Mouse (Mus musculus) midbrain, embryonic 14.5 days (tissue): ENCODE results near the gene Lcor. TPM values are rescaled to one million over a fixed set of nuclear protein-coding genes. Genes with fewer than 3 reads are reported as not detected.
A peak's percentile ranks its signal among the peaks of the same experiment; 100 is the strongest.

Source experiments
- ATAC-seq: fragments of 200-750 bp; cut with Nextera tagmentation; 2 replicates; pipeline ENCODE4 v1.8.0; 2017; ENCODE audit warnings: moderate number of reproducible peaks, moderate library complexity; ENCODE audit not compliant: low FRiP score, low TSS enrichment
- DNase-seq: peaks from one replicate; pipeline ENCODE4 v3.0.0-alpha.2; 2015
- H3K27ac ChIP-seq: fragments of 300-500 bp; sonication (generic); replicated peaks from 2 replicates; pipeline ENCODE4 v1.5.1; 2014; ENCODE audit warnings: mild to moderate bottlenecking, low read depth, low read length, moderate library complexity
- H3K27me3 ChIP-seq: fragments of 300-500 bp; sonication (generic); 2 replicates; pipeline ENCODE4 v1.6.1; 2014; ENCODE audit warnings: low read length, control low read depth, mixed read lengths; ENCODE audit not compliant: control insufficient read depth, insufficient read depth
- H3K36me3 ChIP-seq: fragments of 300-500 bp; sonication (generic); 2 replicates; pipeline ENCODE4 v1.6.1; 2014; ENCODE audit warnings: low read length, control low read depth; ENCODE audit not compliant: control insufficient read depth, insufficient read depth
- H3K4me1 ChIP-seq: fragments of 300-500 bp; sonication (generic); 2 replicates; pipeline ENCODE4 v1.6.1; 2014; ENCODE audit warnings: mild to moderate bottlenecking, antibody characterized with exemption, low read length, control low read depth; ENCODE audit not compliant: control insufficient read depth, insufficient read depth
- H3K4me2 ChIP-seq: fragments of 300-500 bp; sonication (generic); 2 replicates; pipeline ENCODE4 v1.6.1; 2014; ENCODE audit warnings: mild to moderate bottlenecking, low read length, moderate library complexity
- H3K4me3 ChIP-seq: fragments of 300-500 bp; sonication (generic); replicated peaks from 2 replicates; pipeline ENCODE4 v1.5.1; 2014; ENCODE audit warnings: low read depth, low read length
- H3K9ac ChIP-seq: fragments of 300-500 bp; sonication (generic); replicated peaks from 2 replicates; pipeline ENCODE4 v1.6.1; 2014; ENCODE audit warnings: mild to moderate bottlenecking, low read length, moderate library complexity
- H3K9me3 ChIP-seq: fragments of 300-500 bp; sonication (generic); 2 replicates; pipeline ENCODE4 v1.6.1; 2016; ENCODE audit warnings: low read length, control low read depth, mixed read lengths; ENCODE audit not compliant: control insufficient read depth
- whole genome bisulfite sequencing: fragments of 180-500 bp; shearing (Covaris S2); extraction: QIAGEN DNeasy Blood & Tissue Kit; methylation state at CpG from one replicate; pipeline ENCODE4 v1.1.7; 2014; 5-methylcytosine and 5-hydroxymethylcytosine counted together
- polyA plus RNA-seq: library from polyadenylated mRNA; unstranded; fragments of >200 nt; fragmentation: Nextera tagmentation; extraction: Ambion mirVana; gene quantifications from 2 replicates; pipeline ENCODE4 v1.2.1, GENCODE M21; 2014

The Lcor gene
- polyA plus RNA-seq, 1 experiment from 2014 or later = 24.3 TPM

- 82% methylated on average over 9 of the region's 9 CpGs for WGBS
- DNase-seq = no peak
Observed at GRCm38 (mm10) chr19:41462166-41462735, 20.2 kb upstream of the Lcor start.

DNA sequence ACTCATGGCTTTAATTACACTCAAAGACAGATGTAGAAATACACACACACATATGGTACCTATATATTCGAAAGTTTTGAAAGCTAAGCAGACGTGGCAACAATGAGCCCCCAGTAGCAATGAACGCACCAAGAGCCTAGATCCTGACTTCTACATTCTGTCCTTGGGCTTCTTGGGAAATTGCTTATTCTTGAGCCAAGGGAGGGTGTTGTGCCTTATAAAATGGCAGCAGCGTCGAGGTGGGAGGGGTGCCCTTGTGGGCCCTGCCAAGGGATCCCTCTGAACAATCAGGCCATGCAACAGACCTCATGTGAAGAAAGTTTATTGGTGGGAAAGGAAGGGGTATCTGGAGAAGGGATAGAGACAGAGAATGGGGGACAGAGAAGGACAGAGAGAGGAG, 18.6 kb upstream of the Lcor start:
- 92% methylated on average over 5 of the region's 5 CpGs for WGBS
- H3K9me3 ChIP-seq = no peaks in the 10 kb centered on the region
- no peaks in the 10 kb centered on the region for H3K36me3 ChIP-seq
- H3K27ac ChIP-seq = no peak overlapping the region
- H3K27me3 ChIP-seq = no peaks in the 10 kb centered on the region
- no peak for ATAC-seq
- no peak overlapping the region for H3K4me2 ChIP-seq
- H3K4me3 ChIP-seq = no peak overlapping the region
- no peak overlapping the region for H3K9ac ChIP-seq
- H3K4me1 ChIP-seq = no peaks in the 10 kb centered on the region
- DNase-seq = no peak

More at GRCm38 (mm10) chr19:41462166-41462735, 20.2 kb upstream of the Lcor start:
- no peaks in the 10 kb centered on the region for H3K27me3 ChIP-seq
- no peak overlapping the region for H3K4me3 ChIP-seq
- no peak overlapping the region for H3K27ac ChIP-seq
- no peak overlapping the region for H3K9ac ChIP-seq
- H3K4me1 ChIP-seq = no peaks in the 10 kb centered on the region
- no peak overlapping the region for H3K4me2 ChIP-seq
- no peaks in the 10 kb centered on the region for H3K36me3 ChIP-seq
- H3K9me3 ChIP-seq = no peaks in the 10 kb centered on the region
- no peak for ATAC-seq

- 83% methylated on average over 3 of the region's 3 CpGs for WGBS
- ATAC-seq = no peak
- no peak overlapping the region for H3K9ac ChIP-seq
Observed at GRCm38 (mm10) chr19:41466475-41466874, 16.0 kb upstream of the Lcor start.

GRCm38 (mm10) chr19:41473566-41474135, 8.8 kb upstream of the Lcor start:
- DNase-seq (no peak), ATAC-seq (no peak)
- Histone ChIP-seq H3K4me2 (no peak overlapping the region), H3K4me1 (no peaks in the 10 kb centered on the region), H3K27ac (no peak overlapping the region), H3K4me3 (no peak overlapping the region), H3K9me3 (no peaks in the 10 kb centered on the region), H3K9ac (no peak overlapping the region), H3K36me3 (no peaks in the 10 kb centered on the region), H3K27me3 (no peaks in the 10 kb centered on the region)
- WGBS = 93% methylated on average over 7 of the region's 7 CpGs

More at GRCm38 (mm10) chr19:41466475-41466874, 16.0 kb upstream of the Lcor start:
- Histone ChIP-seq H3K36me3 (no peaks in the 10 kb centered on the region), H3K27ac (no peak overlapping the region), H3K9me3 (no peaks in the 10 kb centered on the region), H3K4me2 (no peak overlapping the region), H3K27me3 (no peaks in the 10 kb centered on the region), H3K4me1 (no peaks in the 10 kb centered on the region), H3K4me3 (no peak overlapping the region)
- DNase-seq = no peak

GRCm38 (mm10) chr19:41474943-41475342, 7.5 kb upstream of the Lcor start:
- ATAC-seq = no peak
- no peaks in the 10 kb centered on the region for H3K4me1 ChIP-seq
- no peaks in the 10 kb centered on the region for H3K9me3 ChIP-seq
- no peaks in the 10 kb centered on the region for H3K36me3 ChIP-seq
- no peak overlapping the region for H3K4me2 ChIP-seq
- H3K9ac ChIP-seq = no peak overlapping the region
- H3K4me3 ChIP-seq = no peak overlapping the region
- H3K27ac ChIP-seq = no peak overlapping the region
- WGBS = 78% methylated on average over 2 of the region's 2 CpGs
- no peak for DNase-seq
- H3K27me3 ChIP-seq = no peaks in the 10 kb centered on the region

DNA sequence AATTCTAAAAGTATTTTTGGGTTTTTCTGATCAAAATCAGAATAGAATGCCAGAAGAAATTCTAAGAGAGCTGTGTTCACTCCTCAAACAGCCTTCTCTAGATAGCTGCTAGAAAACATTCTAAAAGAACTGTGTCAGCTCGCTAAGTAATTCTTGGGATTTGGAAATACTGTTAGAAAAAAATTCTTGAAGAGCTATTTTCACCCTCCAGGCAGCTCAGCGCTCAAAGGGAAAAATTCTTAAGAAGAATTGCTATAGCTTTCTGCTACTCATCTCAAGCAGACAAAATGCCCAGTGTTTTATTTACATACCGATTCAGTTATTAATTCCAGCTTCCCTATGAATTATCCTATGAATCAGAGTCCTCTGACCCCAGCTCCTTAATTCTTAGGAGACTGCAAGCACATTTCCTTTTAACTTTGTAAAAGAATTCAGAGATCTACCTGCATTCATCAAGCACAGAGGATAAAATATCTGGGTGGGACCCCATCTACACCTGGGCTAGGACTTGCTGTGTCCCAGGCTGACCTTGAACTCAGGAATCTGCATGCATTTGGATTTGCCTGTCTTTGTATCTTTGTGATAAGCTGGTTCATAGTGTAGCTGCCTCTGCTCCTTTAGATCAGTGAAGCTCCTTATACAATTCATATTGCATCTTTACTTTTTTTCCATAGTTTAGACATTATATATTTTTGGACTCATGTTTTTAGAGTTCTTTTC, 5.7 kb upstream of the Lcor start:
- 88% methylated on average over 3 of the region's 3 CpGs for WGBS
- Histone ChIP-seq H3K9me3 (no peaks in the 10 kb centered on the region), H3K4me3 (no peak overlapping the region), H3K4me1 (peaks cover 5% of the 10 kb centered on the region; the same call in 1 of the 2 replicates), H3K4me2 (no peak overlapping the region), H3K9ac (no peak overlapping the region), H3K27me3 (no peaks in the 10 kb centered on the region), H3K27ac (no peak overlapping the region), H3K36me3 (no peaks in the 10 kb centered on the region)
- no peak for ATAC-seq
- no peak for DNase-seq

- peak; percentile 87 for DNase-seq
- H3K4me2 ChIP-seq = peak overlapping the region; percentile 77
- peak overlapping the region; percentile 81 for H3K4me3 ChIP-seq
- H3K9me3 ChIP-seq = no peaks in the 10 kb centered on the region
- ATAC-seq = no peak
- no peaks in the 10 kb centered on the region for H3K27me3 ChIP-seq
- H3K36me3 ChIP-seq = no peaks in the 10 kb centered on the region
- peaks cover 23% of the 10 kb centered on the region for H3K4me1 ChIP-seq
- no peak overlapping the region for H3K27ac ChIP-seq
- no peak overlapping the region; the same call in 1 of the 2 replicates for H3K9ac ChIP-seq
- 9% methylated on average over 15 of the region's 15 CpGs for WGBS
Observed at GRCm38 (mm10) chr19:41481030-41481886, 1.2 kb upstream of the Lcor start.

GRCm38 (mm10) chr19:41481887-41482189, 599 bp upstream of the Lcor start:
- H3K9ac ChIP-seq = peak overlapping the region; percentile 89; the same call in 1 of the 2 replicates
- peaks cover 28% of the 10 kb centered on the region for H3K4me1 ChIP-seq
- DNase-seq = no peak
- 8% methylated on average over 6 of the region's 6 CpGs for WGBS
- no peaks in the 10 kb centered on the region for H3K27me3 ChIP-seq
- H3K36me3 ChIP-seq = no peaks in the 10 kb centered on the region
- H3K9me3 ChIP-seq = no peaks in the 10 kb centered on the region
- peak overlapping the region; percentile 99 for H3K27ac ChIP-seq
- H3K4me2 ChIP-seq = peak overlapping the region; percentile 77
- peak overlapping the region; percentile 81 for H3K4me3 ChIP-seq
- ATAC-seq = no peak
